Mouse (Mus musculus) adrenal gland, postnatal 14 days (tissue): ENCODE measurements at regions not wholly inside any gene's neighbourhood (a gene's known extent, or its start where the extent isn't known, plus 50 kb on each side); places are given as distances from the start of the nearest gene placed in this dataset.
"Not testable (repeated sequence)": the region's sequence is repeated elsewhere in the genome, so short reads cannot be mapped to it uniquely, and the experiment has no call there.

Experiments
- DNase-seq: peaks from one replicate; pipeline ENCODE4 v3.0.0; 2021; ENCODE audit warnings: mixed read lengths

- DNase-seq, result no peak
Measured at GRCm38 (mm10) chr8:18005660-18006059, 972.4 kb downstream of the Defb40 start.

GRCm38 (mm10) chr8:18000750-18001149, 977.3 kb downstream of the Defb40 start:
- DNase-seq, result no peak

- DNase-seq, result no peak
Measured at GRCm38 (mm10) chr8:17984779-17985178, 993.3 kb downstream of the Defb40 start.

GRCm38 (mm10) chr8:17948848-17949247, 1029.2 kb downstream of the Defb40 start:
- no peak for DNase-seq

- DNase-seq, result no peak
Measured at GRCm38 (mm10) chr8:17948053-17948834, 1029.8 kb downstream of the Defb40 start.

GRCm38 (mm10) chr8:17934696-17935095, 1043.4 kb downstream of the Defb40 start:
- no peak for DNase-seq

GRCm38 (mm10) chr8:17909316-17909715, 1068.7 kb downstream of the Defb40 start:
- no peak for DNase-seq

- not testable (repeated sequence) for DNase-seq
Measured at GRCm38 (mm10) chr8:17888598-17888997, 1089.5 kb downstream of the Defb40 start.

- DNase-seq, result no peak
Measured at GRCm38 (mm10) chr8:17863388-17863787, 1114.7 kb downstream of the Defb40 start.
